Mouse (Mus musculus): ENCODE data around the gene Helt. TPM values are rescaled to one million over a fixed set of nuclear protein-coding genes. Genes with fewer than 3 reads are reported as not detected.

Gene Helt
- polyA plus RNA-seq (2017; shearing (Covaris generic)) = not detected

DNA sequence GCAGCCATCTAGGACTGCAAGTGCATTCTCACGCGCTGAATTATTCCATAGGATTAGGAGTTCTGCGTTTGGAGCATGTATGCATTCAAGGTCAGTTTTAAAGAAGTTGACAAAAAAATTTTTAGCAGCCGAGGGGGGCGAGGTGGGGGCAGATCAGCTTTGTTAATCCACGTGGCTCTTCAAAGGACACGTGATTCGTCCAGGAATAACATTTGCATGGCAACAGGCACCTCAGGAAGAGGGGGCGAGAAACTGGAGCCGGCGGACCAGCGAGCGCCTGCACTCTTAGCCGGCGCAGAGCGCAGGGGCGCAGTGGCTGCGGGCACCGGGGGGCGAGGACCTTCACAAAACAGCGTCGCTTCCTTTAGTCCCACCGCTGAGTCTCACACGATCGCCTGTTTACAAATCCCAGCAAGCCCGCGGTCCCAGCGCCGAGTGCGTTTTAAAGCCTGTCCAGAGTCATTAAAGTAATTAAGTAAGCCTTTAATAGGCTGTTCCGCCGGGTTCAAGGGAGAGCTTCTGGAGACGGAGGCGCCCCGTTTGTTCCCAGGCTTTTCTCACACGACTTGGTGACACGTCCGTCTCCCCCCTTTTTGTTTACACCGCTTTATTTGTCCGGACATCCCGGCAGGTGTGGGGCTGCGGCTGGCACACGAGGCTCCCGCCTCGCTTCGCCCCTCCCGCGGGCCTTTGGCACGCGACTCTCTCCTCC, at the start of gene Helt:
Helt (minus strand) TSS at position 491 of the 712 bp plus-strand sequence.

Other genes starting within 250 kb of the Helt start
- 38.4 TPM for gene Cfap97, start 142.9 kb downstream of the Helt start, polyA plus RNA-seq (2017; shearing (Covaris generic))
- gene Snx25, start 142.5 kb downstream of the Helt start, polyA plus RNA-seq (2017; shearing (Covaris generic)) = 2.9 TPM
- 139 TPM for gene Slc25a4, start 83.4 kb downstream of the Helt start, polyA plus RNA-seq (2017; shearing (Covaris generic))
- gene Acsl1, start 176.4 kb upstream of the Helt start, polyA plus RNA-seq (2017; shearing (Covaris generic)) = 13.2 TPM

Measured in CD4-positive, CD25-positive, alpha-beta regulatory T cell, adult 9 weeks (primary cell).